Mouse (Mus musculus): ENCODE measurements around the gene Rhbdl3.
A peak's percentile ranks its signal among the peaks of the same experiment; 100 is the strongest.
"Not testable (repeated sequence)": the region's sequence is repeated elsewhere in the genome, so short reads cannot be mapped to it uniquely, and the experiment has no call there.

Gene Rhbdl3

DNA sequence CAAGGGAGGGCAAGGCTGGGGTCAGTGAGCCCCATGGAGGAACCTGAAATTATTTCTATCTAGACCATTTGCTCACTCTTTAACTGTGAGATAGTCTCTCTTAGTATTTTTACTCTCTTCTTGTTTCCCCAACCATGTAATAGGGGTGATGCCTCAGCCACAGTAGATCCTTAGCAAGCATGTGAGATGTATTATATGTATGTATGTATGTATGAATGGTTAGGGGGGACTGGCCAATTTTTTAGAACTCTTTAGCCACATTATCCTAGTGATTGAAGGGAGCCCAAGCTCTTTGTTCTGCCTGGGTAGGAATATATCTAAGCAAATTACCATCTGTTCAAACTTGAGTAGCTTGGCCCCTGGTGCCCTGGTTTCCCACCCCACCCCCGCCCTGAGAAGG is 12.8 kb downstream of the Rhbdl3 start:
- no peak for DNase-seq

DNA sequence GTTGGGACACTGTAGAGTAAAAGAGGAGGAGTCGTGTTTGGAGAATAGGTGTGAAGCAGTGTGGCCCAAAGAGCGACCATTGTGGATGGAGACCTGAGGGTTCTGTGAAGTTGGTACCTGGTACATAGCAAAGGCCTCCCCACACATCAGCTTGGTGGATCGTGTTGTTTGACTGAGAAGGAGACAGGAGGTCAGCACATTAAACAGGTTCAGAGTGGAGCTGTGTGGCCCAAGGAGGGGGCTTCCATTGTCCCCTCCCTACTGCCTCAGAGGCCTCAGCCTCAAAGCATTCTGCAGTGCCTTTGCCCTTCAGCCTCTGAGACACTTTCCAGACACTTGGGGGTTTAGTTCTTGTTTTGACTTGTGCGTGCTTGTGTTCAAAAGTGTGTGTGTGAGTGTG is 13.2 kb downstream of the Rhbdl3 start:
- DNase-seq = no peak

DNA sequence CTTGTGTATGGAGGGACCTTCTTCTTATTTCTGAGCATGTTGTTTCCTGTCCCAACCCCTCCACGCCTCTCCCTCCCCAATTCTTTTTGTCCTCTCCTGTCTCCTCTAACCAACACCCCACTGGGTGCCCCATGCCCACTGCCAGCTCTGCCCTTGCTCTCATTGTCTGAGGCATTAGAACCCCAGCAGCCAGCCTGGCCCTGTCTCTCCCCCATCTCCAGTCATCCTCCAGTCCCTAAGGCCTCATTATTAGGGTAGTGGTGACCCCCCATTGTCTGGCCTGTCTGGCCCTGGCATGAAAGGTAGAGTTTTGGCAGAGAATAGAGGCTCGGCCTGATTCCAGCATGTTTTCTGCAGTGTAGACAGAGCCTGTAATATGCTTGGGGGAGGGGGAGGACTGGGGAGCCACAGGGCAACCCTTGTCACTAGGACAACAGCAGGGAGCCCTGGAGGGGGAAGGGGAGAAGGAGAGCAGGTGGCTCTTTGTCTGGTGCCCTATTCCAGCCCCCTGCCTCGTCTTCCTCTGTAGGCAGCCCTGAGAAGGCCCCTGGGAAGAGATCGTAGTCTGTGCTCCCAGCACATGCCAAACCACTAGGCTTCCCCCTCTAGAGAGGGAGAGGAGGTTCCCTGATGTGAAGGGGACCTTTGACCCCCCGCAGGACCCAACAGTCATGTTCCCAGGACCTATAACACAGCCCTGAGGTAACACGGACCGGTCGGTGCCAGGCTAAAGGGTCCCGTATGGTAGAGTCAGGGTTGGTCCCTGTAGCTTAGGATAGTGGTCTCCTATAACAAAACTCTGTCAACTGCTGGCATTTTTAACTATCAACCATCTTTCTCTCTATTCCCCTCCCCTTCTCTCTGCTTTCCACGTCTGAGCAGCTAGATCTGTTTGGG is 15.3 kb downstream of the Rhbdl3 start:
- DNase-seq = no peak

DNA sequence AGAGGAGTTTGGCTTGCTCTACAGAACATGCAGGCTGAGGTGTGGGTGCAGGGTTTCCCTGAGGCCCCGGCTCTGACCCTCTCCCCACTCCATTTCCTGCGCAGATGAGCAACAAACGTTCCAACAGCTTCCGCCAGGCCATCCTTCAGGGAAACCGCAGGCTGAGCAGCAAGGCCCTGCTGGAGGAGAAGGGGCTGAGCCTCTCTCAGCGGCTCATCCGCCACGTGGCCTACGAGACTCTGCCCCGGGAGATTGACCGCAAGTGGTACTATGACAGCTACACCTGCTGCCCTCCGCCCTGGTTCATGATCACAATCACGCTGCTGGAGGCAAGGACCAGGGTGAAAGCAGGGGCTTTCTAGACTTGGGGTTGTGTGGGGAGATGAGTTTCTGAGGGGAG is 22.5 kb downstream of the Rhbdl3 start:
- DNase-seq = peak; percentile 25

DNA sequence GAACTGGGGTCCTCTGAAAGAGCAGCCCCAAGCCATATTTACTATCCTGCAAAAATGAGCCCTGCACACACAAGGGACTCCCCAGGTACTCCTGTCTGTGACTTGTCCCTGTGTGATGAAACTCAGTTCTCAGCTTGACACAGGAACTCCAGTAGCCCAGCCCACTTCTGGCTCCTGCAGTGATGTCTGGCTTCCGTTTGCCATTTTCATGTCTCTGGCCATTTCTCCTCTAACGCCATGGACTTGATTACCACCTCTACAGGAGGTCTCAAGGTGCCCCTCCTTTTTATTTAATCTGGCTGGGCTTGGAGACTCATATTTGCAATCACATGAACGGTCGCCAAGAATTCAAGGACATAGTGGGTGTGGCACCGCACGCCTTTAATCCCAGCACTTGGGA is 23.9 kb downstream of the Rhbdl3 start:
- no peak for DNase-seq

DNA sequence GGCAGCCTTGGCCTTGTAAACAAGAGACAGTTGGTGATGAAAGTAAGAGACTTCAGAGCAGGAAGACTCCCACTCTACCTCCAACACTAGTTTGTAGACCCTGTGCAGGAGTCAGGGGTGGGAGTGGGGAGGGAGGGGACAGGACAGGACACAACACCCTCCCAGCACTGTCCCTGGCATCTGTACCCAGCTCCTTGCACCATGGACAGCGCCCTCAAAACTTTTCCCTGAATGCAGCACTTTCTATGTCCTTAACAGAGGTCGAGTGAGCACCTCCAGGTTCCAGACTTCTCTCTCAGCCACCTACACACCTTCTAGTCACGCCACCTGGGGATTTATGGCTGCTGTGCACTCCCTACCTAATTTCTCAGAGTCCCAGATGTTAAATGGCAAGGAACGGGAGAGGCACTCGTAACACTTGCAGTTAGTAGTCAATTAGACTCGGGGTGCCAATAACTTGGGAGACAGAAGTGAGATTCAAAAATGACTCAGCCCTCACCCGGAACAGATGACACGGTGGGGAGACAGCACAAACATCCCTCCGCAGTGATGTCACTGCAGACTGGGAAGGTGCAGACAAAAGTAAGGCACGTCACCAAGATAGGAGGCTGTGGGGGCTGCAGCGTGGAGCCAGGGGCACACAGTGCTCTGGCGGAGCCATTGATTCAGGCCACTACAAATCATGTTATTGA is 32.1 kb downstream of the Rhbdl3 start:
- DNase-seq = no peak

DNA sequence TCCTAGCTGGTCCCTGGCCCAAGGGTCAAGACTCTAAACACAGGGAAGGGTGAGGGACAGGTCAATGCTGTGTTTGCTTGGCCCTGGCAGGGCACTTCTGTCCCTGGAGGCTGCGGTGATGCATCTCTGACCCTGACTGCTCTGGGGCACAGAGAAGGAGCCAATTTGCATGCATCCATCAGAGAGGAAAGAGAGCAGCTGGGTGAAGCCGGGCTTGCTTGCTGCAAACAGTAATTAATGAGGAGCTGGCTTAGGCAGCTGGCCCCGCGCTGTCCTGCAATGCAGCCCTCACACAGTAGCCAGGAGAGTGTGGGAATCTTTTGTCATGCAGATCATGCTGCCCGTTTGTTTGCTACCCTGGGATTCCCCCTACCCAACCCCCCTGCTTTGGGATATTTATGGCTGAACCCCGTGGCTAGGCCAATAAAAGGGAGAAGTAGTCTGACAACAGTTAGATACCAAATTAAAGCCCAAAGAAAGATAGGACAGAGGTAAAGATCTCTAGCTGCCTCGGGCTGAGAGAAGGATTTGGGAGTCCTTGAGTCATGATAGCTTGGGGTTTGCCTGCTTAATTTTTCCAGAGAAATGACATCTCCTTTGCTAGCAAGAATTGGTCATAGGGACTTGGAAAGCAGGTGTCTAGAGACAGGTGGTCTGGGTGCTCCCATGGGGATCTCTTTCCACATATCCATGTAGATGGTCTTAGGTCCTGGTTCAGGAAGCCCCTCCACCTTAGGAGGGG is 35.1 kb downstream of the Rhbdl3 start:
- peak; percentile 36 for DNase-seq

DNA sequence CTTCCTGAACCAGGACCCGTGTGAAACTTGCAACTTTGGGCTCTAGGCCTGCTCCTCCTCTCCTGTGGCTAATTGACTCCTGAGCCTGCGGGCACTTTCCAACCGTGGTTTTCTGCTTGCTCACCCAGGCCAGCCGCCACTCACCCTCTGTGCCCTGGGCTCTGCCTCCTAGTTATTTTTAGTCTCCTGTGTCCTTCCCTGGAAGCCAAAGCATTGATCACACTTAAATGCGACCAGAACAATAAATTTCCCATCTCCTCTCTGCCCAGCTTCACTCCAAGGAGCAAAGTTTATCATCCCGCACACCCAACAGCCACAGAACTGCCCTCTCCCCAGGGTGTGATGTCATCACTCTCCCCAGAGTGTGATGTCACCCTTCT is 35.6 kb downstream of the Rhbdl3 start:
- no peak for DNase-seq

DNA sequence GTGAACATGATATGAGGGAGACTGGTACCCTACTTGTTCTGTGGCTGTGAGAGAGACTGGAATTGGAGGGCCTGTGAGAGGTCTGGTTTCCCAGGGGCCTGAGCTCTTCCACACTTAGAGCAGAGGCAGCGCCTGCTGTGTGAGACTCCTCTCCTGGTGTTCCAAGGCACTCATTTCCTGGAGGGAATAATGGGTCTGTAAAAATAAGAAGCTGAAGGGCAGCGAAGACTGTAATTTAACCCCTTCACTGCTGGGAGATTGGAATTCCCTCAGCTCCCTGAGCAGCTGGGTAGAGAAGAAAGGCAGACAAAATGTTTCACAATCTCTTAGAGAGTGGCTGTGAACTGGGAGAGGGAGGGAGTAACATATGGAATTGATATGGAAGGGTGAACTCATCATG is 41.8 kb downstream of the Rhbdl3 start:
- no peak for DNase-seq

DNA sequence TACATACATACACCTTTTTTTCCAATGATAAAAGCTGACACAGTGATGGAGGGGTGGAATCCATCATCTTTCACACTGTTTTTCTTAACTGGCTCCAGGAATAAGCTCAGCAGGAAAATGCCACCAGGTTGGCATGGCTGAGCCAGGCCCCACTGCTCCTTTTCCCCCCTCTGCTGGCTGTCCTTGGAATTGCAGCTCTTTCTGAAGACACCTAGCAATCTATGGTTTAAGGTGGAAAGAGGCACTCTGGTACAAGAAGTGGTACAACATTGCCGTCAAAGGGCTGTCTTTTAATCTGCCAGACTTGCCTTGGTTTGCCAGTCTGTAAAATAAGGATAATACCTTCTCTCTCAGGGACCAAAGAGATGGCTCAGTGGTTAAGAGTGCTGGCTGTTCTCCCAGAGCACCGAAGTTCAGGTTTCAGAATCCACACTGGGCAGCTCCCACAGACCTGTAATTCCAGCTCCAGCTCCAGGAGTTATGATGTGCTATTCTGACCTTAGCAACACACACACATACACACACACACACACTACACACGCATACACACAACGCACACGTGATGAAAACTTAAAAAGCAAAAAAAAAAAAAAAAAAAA is 51.2 kb downstream of the Rhbdl3 start:
- DNase-seq = peak; percentile 92

DNA sequence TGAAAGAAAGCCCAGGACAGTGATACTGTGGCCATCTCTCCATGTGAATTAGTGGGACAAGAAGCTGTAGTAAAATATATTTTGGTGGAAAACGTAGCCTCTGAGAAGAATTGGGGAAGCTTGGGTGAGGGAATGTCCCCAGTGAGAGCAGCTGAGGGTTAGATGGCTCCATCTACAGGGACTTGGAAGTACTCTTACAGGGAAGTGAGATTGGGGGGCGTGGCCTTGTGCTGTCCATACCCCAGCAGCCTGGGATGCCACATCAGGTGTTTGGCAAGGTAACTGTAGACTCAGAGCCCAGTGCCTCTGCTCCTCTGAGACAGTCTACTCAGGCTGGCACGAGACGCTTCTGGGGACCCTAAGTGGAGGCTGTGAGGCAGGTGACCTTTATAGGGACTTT is 54.1 kb downstream of the Rhbdl3 start:
- peak; percentile 47 for DNase-seq

DNA sequence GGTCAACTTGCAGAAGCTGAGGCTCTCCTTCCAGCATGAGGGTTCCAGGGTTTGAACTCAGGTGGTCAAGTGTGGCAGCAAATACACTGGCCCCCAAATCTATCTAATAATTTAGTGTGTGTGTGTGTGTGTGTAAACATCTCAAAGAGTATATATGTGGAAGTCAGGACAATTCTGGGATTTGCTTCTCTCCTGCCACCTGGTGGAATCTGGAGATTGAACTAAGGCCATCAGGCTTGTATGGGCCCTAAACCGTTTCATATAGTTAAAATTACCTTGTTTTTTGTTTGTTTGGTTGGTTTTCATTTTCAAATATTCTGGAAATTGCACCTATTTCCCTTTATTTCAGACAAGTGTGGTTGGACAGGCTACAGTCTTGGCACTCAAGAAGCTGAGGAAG is 68.2 kb downstream of the Rhbdl3 start:
- DNase-seq = no peak

DNA sequence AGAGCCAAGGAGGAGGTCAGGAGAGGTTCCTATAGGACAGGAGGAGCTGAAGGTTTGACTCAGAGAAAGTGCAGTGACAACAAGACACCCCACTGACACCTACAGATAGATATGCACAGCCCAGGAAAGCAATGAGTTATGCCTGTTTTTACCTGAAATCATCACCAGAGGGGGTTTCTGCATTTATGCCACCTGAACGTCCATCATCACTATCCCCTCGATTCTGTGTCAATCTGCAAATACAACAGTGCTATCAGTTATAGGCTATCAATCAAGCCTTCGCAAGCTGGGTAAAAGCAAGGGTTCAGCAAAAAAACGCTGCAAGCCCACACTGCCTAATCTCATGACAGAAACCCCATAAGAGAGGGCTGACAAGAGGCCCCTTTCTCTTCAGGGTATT is 75.9 kb downstream of the Rhbdl3 start:
- DNase-seq = no peak

DNA sequence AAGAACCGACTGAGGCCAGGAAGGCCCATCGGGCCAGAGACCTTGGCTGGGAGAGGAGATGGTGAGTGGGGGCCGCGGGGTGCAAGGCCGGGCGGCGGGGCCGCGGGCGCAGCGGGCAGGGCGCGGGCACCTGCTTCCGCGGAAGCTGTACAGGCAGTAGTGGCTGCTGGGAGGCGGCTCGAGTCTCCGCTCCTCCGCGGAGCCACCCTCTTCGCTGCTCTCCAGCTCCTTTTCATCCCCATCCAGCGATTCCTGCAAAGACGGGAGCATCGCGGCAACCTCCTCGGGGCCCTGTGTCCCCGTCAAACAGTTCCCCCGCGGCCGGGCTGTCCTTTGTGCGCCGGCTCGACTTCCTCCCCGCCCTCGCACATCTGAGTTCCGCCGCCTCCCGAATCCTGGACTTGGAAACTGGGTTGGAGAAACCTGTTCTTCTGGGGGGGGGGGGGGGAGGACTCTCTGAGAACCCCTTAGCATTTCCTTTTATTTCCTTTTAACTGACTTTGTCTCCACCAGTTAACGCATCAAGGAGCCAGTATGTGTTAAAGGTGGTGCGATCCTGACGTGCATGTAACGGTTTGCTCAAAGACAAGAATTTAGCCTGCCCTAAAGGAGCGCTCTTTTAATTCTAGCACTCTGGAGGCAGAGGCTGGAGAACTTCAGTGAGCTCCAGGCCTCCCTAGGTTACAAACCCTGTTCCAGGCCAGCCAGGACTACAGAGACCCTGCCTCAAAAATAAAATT is 77.2 kb downstream of the Rhbdl3 start, which contains the start of gene 5730455P16Rik:
TSS of gene 5730455P16Rik (minus strand) at position 323 of the 740 bp plus-strand sequence.
- peak; percentile 89 for DNase-seq

DNA sequence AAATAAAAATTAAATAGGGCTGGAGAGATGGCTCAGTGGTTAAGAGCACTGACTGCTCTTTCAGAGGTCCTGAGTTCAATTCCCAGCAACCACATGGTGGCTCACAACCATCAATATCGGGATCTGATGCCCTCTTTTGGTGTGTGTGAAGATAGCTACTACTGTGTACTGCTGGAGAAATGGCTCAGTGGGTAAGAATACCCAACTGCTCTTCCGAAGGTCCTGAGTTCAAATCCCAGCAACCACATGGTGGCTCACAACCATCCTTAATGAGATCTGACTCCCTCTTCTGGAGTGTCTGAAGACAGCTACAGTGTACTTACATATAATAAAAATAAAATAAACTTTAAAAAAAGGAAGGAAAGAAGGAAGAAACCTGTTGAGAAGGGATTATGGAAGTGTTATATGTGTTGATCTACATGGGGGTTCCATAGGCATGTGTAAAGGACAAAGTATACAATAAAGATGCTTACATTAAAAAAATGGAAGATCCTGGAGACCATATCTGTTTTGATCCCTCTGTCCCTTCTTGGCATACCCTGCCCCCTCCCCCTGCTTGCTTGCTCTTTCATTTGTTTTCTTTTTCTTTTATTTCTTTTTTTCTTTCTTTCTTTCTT is 77.8 kb downstream of the Rhbdl3 start:
- DNase-seq = not testable (repeated sequence)

DNA sequence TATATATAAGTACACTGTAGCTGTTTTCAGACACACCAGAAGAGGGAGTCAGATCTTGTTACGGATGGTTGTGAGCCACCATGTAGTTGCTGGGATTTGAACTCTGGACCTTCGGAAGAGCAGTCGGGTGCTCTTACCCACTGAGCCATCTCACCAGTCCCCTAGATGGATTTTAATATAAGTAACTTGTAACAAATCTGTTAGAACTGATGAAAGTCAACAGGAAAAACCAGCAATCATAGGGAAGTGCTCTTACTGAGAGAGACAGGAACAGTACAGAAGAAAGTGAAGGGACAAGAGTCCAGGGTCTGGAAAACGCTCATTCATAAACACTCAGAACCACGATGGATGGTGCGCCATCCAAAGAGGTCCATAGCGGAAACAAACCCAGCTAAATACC is 78.5 kb downstream of the Rhbdl3 start:
- not testable (repeated sequence) for DNase-seq

DNA sequence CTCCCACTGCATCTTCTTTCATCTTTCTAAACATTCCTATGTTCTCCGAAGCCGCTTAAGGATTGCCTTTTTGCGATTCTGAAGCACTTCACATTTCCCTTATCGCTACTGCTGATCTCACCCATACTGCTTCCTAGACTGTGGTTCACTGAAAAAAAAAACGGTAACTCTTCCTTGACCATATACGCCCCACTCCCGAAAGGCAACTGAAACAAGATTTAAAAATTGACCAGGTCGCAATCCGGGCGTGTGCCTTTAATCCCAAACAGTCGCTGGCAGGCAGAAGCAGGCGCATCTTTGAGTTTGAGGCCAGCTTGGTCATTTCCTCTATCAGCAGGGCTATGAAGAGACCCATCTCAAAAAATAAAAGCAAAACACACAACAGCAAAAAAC is 81.9 kb downstream of the Rhbdl3 start:
- DNase-seq = peak; percentile 45

DNA sequence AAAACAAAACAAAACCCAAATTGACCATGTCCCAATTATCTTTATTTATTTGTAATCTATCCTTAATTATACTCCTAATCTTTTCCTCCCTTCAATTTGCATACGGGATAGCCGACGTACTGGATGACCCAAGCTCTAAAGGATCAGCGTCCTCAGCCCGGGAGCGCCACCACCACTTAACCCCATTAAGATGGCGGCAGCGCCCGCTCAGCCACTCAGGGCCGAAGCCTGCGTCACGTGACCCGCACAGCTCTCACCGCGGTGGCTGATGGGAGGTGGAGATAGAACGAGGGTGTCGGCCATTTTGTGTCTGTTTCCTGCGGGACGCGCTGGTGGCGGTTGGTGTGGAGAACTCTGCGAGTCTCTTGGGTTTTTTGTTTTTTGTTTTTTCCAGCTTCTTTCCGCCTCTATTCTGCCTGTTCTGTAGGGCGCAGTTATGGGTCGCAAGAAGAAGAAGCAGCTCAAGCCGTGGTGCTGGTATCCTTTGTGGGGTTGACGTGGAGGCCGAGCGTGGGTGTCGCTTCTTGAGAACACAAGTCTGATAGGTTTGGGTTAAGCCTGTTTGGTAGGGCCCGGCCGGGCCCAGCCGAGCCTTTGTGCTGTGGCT is 82.4 kb downstream of the Rhbdl3 start, which contains the start of gene Zfp207:
TSS of gene Zfp207 (plus strand) at position 261 of the 607 bp plus-strand sequence.
- DNase-seq = peak; percentile 100

DNA sequence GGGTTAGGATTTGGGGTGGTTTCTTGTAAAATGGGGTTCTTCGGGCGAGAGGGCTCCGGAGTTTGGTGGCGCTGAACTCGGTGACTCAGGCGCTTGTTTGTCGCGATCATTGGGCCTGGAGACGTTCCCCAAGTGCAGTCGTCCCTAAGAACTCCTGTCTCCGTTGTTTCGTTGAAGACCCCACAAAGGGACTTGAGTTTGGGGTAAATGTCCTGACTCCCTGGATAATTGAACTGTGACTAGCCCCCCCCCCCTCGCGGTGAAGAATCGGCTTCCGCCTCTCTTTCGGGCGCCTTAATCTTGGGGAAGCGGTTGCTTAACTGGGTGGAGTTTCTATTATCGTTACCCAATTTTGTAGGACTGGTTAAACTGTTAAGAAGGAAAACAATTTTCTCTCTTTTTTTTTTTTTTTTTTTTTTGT is 82.9 kb downstream of the Rhbdl3 start:
- peak; percentile 64 for DNase-seq

DNA sequence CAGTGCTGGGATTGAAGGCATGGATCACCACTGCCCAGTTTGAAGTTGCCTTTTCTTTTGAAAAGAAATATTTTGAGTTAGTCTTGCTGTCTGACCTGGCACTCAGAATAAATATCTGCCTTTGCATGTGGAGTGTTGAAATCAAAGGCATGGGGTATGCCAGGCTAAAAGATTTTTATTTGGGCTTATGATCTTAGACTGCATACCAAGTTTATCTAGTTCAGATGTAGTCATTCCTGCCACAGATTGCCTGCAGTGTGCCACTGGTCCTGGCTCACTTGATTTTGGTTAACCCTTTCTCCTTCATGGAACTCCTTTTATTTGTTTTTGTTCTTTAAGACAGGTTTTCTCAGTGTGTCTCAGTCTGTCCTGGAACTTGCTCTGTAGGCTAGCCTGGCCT is 83.7 kb downstream of the Rhbdl3 start:
- DNase-seq = no peak

DNA sequence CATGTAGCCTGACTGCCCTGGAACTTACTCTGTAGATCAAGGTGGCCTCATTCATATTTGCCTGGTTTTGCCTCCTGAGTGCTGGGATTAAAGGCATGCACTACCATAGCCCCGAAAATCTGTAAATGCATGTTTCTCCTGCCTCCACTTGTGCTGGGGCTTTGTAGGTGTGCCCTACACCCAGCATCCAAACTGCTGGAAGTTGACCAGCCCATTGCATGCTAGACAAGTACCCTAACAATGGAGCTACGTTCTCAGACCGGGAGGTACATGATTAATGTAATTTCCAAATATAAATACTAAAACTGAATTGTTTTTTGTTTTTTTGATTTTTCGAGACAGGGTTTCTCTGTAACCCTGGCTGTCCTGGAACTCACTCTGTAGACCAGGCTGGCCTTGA is 84.3 kb downstream of the Rhbdl3 start:
- no peak for DNase-seq
